Mouse (Mus musculus): ENCODE measurements around the gene Dusp18.
A peak's percentile ranks its signal among the peaks of the same experiment; 100 is the strongest.

The Dusp18 gene

DNA sequence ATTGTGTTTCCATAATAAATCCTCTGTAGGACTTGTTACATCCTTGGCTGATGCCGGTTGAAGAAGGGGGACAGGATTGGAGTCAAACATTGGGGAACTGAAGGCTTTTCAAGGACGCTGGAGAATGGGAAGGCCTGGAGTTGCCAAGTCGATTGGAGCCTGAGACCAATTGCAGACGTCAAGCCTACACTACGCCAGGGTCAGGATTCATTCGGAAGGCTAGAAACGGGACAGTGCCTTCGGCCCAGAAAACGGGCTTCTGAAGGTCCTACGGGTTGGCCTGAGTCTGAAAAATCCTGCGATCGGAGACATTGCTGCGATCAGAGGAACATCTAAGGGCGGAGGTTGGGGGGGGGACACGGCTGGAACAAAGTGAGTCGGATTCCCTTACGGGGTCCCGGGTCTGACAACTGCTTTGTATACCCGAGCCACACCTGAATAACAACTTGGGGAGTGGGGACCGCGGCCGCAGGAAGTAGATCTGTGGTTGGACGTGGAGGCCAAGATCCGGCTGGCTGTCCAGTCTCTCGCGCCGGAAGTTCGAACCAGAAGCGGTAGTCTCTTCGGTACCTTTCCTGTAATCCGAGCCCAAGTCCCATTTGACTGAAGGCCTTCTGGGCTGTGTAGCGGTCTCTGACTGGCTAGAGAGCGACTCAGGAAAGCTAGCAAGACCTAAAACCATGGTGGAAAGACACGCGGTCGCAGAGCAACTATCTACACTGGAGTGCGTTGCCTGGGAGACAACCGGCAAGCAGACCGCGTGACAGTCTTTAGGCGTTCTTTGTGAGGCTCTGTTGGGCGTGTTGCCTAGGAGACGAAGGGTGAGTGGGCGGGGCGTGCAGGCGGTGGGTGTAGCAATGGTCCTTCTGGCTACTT, at the start of gene Dusp18, which contains the start of gene 4921536K21Rik:
Gene Dusp18 (plus strand): TSS at position 835 of the 876 bp plus-strand sequence.
Gene 4921536K21Rik (minus strand): TSS at position 693 of the 876 bp plus-strand sequence.
- DNase-seq, result peak; percentile 97

DNA sequence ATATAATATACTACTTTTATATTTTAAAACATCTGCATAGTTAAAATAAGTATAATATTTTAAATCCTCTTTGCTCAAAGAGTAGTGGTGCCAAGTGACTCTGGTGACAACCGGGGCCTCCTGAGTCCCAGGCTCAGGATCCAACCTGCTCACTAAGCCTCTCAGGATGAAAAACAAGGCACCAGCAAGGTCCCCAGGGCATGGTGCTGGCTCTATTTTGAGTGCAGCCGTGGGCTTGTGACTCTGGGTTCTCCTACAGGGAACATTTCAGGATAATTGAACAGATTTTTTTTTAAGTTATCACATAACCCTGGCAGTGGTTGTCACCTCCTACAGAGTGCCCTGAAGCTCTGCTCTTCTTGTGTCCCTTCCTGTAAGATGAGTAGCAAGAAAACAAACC, 48.7 kb upstream of the Dusp18 start:
- no peak for DNase-seq

DNA sequence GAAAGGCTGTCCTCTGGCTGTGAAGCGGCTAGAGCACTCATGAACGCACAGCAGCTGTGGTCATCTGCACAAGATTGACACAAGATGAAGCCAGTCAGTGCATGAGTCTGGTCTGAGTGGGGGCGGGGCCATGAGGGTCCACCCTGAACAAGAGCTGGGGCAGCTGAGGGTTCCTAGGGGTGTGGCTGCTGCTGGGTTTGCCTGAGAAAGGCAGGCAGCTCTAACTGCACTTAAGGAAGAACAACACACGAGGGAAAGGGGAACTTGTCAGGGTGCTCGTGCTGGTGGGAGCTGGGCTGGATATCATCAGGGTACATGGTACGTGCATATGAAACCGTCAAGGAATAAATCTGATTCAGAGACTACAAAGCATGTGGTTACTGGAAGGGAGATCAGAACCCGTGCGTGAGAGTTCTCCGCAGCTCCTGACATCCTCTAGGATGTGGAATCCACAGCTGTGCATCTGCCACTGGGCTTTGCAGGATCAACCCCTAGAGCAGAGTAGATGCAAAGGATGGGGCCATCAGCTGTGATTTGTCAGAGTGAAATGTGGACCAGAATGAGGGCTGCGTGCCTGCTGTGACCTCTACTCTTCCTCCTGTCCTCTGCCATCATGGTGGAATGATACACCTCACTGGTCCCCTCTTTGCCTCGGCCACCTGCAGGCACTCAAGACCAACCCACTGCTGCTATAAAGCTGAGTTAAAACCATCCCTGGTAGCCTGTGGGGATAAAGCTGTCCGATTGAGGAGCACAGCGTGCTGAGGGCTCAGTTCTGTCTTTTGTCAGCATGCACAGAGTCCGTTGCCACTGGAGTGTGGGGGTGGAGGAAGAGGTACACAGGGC, 45.3 kb upstream of the Dusp18 start:
- DNase-seq, result peak; percentile 48

DNA sequence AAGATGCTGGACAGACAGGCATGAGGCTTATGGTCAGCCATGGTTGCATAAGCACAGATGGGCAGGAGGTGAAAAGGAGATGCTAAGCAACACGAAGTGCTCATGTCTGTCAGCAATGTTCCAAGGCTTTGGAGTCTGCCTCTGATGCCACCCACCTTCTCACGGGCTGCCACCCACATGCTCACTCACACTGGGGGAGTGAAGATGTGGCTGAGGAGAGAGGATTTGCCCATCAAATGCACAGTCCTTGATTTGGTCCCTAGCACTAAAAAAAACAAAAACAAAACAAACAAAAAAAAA, 44.8 kb upstream of the Dusp18 start:
- DNase-seq, result no peak

DNA sequence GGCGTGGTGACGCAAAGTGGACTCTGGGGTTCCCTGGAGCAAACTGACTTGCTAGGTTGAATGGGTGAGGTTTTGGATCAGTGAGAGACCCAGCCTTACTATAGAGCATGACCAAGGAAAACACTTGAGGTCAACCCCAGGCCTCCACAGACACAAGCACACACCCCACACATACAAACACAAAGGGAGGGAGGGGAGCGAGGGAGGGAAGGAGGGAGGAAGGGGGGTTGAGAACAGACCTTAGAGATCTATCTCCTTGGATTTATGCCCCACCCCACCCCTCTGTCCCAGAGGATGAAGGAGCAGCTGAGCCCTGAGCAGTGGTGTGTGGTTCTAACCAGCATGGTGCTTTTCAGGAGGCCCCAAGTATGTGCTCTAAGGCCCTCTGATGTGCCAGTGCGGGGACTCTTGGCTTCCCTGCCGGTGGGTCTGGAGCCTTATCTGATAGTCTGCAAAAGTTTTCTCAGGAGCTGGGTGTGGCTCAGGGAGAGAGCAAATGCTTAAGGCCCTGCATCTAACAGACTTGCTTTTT, 44.2 kb upstream of the Dusp18 start:
- DNase-seq, result no peak

DNA sequence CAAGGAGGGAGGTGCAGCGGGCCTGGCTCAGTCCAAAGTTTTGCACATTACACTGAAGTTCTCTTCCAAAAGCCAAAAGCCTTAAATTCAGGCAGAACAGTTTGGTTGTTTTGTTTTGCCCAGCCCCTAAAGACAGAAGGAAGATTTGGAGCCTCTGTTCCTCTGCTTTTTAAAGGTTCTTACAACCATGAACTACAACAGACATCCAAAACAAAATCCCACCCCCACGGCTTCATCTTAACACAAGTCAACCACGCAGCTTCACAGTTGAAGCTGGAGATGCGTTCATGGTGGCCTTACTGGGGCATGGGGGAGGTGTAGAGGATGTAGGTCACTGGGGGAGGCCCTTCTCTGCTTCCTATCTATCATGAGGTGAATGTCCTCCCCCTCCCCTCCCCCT, 43.2 kb upstream of the Dusp18 start:
- no peak for DNase-seq

DNA sequence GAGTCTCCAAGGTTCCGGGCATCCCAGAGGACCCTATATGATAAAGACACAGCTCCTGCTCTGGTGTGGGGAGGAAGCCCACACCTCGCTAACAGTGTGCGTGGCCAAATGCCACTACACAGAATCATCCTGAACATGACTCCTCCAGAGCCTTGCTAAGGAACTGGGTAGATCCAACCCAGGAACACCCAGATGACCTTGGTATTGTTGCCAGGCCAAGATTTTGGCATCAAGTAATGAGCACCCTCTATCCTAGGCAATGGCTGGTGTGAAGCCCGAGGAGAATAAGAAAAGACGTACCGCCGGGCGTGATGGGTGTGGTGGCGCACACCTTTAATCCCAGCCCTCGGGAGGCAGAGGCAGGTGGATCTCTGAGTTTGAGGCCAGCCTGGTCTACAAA, 42.0 kb upstream of the Dusp18 start:
- DNase-seq, result no peak

DNA sequence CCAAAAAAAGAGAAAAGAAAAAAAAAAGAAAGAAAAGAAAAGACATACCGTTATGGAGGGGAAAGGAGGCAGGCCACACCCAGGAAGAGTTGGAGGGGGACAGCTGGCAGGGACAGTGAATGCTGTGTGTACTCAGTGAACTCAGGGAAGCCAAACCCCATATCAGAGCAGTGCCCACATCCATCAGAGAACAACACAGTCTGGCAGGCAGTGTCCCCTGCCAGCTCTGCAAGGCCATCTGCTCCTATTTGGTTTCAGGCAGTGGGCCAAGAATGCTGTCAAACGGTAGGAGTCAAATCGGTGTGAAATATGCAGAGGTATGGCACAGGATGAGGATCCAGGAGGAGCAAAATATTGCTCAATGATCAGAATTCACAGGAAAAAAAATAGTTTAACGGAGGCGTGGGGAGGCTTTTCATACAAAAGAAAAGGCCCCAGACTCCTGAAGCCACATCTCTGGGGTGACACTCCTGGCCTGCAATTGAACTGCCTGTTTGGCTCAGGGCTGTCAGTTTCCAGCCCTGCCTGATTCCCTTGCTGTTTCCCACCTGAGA, 41.5 kb upstream of the Dusp18 start:
- peak; percentile 65 for DNase-seq

DNA sequence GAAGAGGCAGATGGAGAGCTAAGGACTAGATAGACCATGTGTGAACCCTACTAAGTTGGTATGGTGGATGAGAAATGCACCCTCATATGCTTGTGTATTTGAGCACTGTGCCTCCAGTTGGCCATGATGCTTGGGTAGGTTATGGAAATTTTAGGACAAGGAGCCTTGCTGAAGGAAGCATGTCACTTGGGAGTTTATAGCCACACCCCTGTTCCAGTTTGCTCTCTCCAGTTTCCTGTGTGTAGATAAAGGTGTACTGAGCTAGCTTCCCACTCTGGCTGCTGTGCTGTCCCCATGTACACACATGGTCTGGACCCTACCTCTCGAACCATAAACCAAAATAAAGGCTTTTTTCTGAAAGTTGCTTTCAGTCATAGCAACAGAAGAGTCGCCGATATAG, 40.9 kb upstream of the Dusp18 start:
- DNase-seq, result no peak

DNA sequence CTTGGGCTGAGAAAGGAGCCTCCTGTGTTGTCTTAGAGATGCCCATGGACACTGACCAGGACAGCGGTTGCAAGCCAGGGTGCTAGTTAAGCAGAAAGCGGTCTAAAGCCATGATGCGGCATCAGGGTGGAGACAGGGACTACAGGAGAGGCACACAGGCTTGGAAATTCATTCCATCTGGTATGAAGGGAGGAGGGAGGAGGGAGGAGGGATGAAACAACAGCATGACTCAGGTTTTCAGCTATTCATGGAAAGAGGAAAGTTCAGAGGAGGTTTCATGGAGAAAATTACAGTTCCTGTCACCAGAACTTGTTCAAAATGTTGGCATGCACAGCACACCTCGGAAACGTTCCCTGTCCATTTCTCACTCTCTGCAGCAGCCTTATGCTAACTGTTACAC, 39.2 kb upstream of the Dusp18 start:
- no peak for DNase-seq

DNA sequence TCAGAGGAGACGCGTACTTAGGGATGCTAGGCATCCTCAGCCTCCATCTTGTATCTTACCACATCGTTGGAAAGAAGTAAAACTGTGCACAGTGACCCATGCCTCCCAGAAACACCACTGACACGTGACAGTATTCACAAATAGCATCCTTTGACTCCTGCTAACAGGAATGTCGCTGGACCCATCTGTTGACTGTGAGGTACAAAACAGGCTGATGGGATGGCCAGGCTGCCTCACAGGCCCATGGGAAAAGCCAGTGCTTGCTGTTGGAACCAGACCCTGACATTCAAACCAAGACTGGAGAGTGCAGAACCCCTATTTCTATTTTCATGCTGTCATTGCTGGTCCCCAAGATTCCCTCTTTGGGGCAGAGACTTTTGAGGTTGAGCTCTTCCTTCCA, 37.1 kb upstream of the Dusp18 start:
- no peak for DNase-seq

DNA sequence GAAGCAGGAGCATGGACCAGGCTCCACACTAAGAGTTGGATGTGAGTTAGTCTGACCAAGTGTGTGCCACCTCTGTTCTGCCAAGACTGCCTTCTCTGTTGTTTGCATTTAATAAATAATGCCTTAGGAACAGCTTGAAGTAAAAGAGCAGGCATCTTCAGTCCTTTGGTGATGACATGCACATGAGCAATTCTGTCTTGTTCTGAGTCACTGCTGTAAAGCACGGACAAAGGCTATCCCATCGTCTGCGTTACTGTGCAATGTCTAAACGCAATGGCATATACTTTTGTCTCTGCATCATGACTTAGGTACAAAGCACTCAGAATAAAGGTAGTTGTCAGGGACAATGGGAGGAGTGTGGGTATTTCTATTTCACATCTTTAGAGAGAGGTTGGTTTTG, 35.3 kb upstream of the Dusp18 start:
- DNase-seq, result no peak

DNA sequence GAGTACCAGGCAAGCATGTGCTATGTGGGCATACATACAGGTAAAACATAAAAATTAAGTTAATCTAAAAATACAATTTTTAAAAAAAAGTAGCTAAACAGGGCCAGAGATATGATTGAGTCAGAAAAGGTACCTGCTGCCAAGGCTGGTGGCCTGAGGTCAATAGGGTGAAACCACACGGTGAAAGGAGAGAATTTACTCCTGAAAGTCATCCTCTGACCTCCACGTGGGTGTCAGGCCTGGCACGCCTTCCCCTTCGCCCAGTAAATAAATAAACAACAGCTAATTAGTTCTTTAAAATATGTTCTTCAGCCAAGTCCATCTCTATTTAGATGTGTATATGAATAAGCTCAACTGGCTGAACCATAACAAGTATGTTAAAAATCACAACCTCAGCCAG, 34.7 kb upstream of the Dusp18 start:
- DNase-seq, result no peak

DNA sequence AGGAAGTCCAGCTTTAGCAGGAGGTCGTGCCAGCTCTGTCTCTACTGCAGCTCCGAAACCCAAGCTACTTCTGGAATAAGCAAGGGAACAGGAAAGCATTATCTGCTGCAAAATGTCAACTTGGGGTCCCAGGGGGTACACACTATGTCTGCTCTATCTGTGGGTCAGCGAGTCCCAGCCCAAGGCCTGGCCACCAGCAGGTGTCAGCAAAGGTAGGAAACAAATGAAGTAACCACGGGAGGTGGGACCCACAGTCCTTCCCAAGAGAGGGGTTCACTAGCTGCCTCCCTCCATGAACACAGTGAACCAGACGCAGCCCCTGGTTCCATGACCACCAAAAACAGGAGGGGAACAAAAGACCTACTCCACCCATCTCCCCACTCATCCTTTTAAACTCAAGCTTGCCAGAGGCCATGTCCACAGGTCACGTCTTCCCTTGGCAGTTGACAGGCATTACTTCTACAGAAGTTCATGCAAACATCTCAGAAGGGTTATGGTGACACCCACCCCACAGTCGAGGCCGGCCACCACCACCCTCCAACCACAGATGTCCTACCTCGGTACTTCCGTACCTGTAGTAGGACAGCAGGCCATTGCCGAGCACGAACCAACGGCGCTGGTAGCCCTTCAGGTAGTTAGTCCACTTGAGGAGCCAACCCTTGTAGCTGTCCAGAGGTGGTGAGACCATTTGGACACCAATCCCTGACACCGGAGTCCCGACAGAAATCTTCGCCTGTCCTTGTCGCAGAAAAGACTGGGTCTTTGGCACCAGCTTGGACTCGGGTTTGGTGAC, 32.2 kb upstream of the Dusp18 start:
- no peak for DNase-seq

DNA sequence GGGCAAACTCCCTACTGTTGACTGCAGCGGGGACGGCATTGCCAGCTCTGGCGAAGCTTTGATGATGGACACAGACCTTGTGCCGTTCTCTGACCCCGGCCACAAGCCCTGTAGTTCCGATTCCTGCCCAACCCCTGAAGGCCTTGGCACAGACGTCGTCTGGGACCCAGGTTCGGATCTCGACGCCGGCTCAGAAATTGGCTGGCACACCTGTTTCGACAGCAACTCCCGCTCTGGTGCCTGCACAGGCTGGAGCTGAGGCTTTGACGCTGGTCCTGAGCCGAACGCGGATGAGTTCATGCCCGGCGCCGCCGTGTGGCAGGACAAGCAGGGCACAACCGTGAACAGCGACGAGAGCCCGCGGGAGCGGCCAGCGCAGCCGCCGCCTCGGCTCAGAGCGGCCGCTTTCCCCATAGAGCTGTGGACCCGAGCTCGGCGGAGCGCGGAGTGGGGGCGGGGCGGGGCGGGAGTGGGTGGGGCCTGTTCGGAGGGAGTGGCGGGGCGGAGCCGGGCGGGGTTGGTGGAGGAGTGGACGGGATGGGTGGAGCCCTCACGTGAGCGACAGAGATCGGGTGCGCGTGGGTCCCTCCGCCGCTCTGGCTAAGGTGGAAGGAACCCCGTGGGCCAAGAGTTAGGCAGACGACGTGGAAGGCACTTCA, 31.5 kb upstream of the Dusp18 start, which contains the start of gene Osbp2:
Gene Osbp2 (minus strand): TSS at position 450 of the 659 bp plus-strand sequence.
- peak; percentile 89 for DNase-seq

DNA sequence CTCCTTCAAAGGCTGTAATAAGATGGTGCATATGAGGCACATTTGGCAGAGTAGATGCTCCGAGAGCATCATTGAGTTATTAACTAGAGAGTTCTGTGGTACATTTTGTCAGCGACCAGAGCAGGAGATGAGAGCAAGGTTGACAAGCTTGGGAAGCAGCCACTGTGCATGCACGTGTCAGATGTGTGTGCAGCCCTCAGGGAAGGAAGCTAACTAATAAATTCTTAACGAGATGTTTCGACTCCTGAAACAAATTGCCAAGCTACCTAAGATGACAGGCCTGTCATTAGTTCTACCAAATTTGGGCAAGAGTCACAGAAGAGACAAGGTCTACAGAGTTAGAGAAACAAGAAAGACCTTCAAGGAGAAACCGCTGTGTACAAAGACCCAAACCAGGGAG, 30.7 kb upstream of the Dusp18 start:
- peak; percentile 52 for DNase-seq

DNA sequence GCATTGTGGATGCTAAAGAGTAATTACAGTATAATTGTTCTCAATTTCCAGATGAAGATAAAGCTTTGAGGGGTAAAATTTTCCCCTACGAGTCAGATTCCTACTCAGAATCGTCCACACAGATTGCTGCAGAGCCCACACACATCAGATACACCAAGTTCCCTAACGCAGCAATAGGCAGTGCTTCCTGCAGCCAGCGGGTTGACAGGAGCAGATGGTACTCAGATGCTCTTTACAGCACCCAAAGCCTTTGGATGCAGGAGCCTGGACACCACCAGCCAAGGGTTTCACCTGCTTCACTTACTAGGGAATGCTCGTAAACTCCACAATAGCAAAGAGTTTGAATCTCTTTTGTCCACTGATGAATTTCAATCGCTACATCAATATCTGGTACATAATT, 18.6 kb upstream of the Dusp18 start:
- no peak for DNase-seq

DNA sequence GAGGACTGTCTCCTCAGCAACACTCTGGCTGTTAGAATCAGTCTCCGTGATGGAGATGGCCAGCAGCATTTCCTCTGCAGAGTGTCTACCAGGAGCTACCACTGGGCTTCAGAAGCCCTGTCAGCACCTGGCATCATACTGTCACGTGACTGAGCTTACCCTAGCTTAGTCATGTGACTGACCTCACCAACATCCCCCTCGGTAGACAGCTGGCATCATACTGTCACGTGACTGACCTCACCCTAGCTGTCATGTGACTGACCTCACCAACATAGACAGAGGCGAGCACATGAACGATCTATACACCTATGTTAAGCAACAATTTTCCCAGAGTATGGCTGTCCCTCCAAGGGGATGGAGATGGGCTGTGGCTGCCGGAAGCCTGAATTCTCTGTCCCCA, 16.4 kb upstream of the Dusp18 start:
- DNase-seq, result peak; percentile 38

DNA sequence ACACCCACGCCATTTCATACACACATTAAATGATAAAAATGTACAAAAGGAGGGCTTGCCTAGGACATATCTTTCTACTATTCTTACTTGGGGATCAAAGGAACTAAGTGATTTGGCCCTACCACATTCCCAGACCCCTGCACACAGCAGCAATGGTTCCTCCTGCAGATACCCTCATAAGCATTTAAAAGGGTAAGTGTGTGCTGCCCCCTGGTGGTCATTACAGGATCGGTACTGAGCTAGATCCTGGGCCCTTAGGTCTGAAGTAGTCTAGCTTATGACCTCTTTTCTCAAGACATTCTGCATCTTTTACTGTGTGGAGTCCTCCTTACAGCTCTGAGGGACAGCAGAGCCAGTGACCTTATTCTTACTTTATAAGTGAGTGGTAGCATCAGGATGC, 15.2 kb upstream of the Dusp18 start:
- peak; percentile 84 for DNase-seq

DNA sequence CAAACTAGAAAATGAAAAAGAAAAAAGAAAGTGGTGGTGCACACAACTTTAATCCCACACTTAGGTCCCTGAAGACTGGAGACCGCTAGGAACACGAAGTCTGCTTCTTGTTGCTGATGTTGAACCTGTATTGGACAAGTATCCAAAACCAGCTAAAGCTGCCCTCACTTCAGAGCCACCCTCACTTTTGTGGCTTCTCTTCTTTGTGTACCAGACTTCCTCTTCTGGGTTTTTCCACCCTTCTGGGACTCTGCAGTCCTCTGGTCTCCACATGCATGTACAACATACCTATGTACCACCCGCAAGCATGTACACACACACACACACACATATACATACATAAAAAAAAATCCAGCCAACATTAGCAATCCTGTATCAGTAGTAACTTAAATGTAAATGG, 11.3 kb upstream of the Dusp18 start:
- no peak for DNase-seq

DNA sequence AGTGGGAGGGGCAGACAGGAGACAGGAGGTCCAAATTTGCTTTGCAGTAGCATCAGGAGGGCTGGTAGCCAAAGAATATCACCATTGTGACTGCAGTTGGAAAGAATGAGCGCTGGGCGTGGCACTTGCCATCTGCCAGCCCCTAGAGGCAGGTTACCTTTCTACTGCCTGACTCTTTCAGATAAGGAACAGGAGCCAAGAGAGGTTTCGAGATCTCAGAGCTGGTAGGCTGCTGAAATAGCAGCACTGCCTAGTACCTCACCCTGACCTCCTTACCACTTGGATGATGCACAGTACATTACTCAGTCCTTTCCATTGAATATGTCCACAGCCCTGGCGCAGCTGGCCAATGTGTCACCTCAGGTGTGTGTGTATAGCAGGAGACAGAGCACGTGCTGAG, 7.7 kb upstream of the Dusp18 start:
- DNase-seq, result no peak

DNA sequence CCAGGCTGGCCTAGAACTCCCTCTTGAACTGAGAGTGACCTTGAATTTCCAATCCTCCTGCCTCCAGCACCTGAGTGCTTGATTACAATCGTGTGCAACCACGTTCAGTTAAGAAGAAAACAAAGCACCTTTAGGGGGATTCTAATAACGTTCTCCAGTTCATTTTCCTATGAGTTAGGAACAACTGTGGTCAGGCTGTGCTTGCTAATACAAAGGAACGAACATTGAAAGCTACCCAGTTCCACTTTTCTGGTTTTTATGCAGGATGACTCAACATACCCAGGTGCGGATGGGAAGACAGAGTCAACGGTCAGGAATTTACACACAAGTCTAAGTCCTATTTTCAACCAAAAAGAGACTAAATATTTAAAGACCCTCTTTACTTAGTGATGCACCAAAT, 1.1 kb upstream of the Dusp18 start:
- DNase-seq, result no peak

Data from retina, postnatal 1 day (tissue).